In the genomic region with DNA sequence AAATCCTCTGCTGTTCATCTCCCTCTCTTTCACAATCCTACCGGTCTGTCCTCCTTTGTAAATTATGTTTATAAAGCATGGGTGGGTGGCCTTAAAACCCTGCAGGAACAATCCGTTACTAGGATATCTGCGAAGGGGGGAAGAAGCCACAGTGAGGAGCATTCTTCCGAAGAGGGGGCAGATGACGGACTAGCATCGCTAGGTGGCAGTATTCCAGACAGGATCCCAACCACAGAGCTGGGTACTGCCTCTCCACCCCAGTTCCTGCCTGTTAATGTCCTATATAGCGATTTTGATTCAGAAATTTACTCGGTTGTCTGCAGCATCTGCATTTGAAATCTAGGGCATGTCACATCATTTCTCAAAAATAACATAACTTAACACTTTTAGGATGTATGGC, we compare ENCODE assay signal across 9 mouse cellular contexts.
DNase-seq lines count a peak whose midpoint lies in the region; ATAC-seq and TF ChIP-seq lines count a peak whose summit lies in the region.
"Had no signal": no experiment of that assay in that cellular context is flagged by ENCODE, and none has a peak within 500 bp of the region (broad histone marks: within the 10 kb centered on the region; RNA-seq: fewer than 3 reads in every experiment).

No protein-coding gene starts in this region.

- H3K9me3 ChIP-seq in heart, embryonic 11.5 days (replicated peaks; ENCODE audit: control insufficient read depth, low read length) = no peaks in the 10 kb centered on the region
- no peaks in the 10 kb centered on the region for H3K9me3 ChIP-seq in midbrain, embryonic 14.5 days (ENCODE audit: control insufficient read depth, low read length)
- H3K9me3 ChIP-seq: megakaryocyte, embryonic 14.5 days had no signal

- no peak overlapping the region for H3K4me3 ChIP-seq in heart, embryonic 11.5 days (ENCODE audit: low read depth, low read length)
- H3K4me3 ChIP-seq in midbrain, embryonic 14.5 days (replicated peaks; ENCODE audit: low read depth, low read length) = no peak overlapping the region
- no peak overlapping the region for H3K4me3 ChIP-seq in spleen, adult 2 months (ENCODE audit: extremely low read depth, insufficient read depth, insufficient read length)
- H3K4me3 ChIP-seq: megakaryocyte, embryonic 14.5 days had no signal

- intact Hi-C loops in left cerebral cortex, postnatal 36 days (cut with DNase I) = loop anchor here (5.0 to 10.0 kb wide), 2 partner anchors 290 to 588 kb away; no protein-coding TSS in a partner anchor

- no peaks in the 10 kb centered on the region for H3K36me3 ChIP-seq in heart, embryonic 11.5 days (ENCODE audit: control insufficient read depth, insufficient read depth, low read length)
- H3K36me3 ChIP-seq in midbrain, embryonic 14.5 days (ENCODE audit: control insufficient read depth, insufficient read depth, low read length) = no peaks in the 10 kb centered on the region
- H3K36me3 ChIP-seq in spleen, adult 2 months (ENCODE audit: control insufficient read depth, insufficient read depth, low read length) = no peaks in the 10 kb centered on the region

- DNase-seq in heart, adult 18-20 months = peak; percentile 76 to 78
- DNase-seq in cerebellum, adult 9-11 months = peak; percentile 71
- peak; percentile 51 to 64 for DNase-seq in frontal cortex, postnatal 36 days (ENCODE audit: low spot score in 2 of 2)
- peak; percentile 66 for DNase-seq in kidney, adult 18-20 months
- DNase-seq in left cerebral cortex, postnatal 36 days (ENCODE audit: low spot score in 2 of 2) = peak; percentile 43 to 54
- peak; percentile 79 for DNase-seq in midbrain, embryonic 14.5 days
- DNase-seq in spleen, adult 2 months (ENCODE audit: low read depth in 1 of 2, low spot score in 2 of 2) = peak; percentile 37 to 49

- ATAC-seq in heart, embryonic 11.5 days (replicated peaks; ENCODE audit: insufficient number of reproducible peaks, low FRiP score, low TSS enrichment) = no peak
- ATAC-seq in midbrain, embryonic 14.5 days (ENCODE audit: low FRiP score, low TSS enrichment) = no peak

- no peak overlapping the region for H3K27ac ChIP-seq in heart, embryonic 11.5 days (ENCODE audit: low read depth, low read length)
- no peak overlapping the region for H3K27ac ChIP-seq in midbrain, embryonic 14.5 days (replicated peaks; ENCODE audit: low read depth, low read length)
- no peak overlapping the region for H3K27ac ChIP-seq in spleen, adult 2 months (ENCODE audit: insufficient read depth, low read length)

- H3K4me1 ChIP-seq in heart, embryonic 11.5 days (ENCODE audit: control insufficient read depth, insufficient read depth, low read length) = no peaks in the 10 kb centered on the region
- H3K4me1 ChIP-seq in midbrain, embryonic 14.5 days (ENCODE audit: control insufficient read depth, insufficient read depth, low read length) = no peaks in the 10 kb centered on the region
- no peaks in the 10 kb centered on the region for H3K4me1 ChIP-seq in spleen, adult 2 months (ENCODE audit: control insufficient read depth, insufficient read depth, insufficient read length)

- no peak overlapping the region for H3K4me2 ChIP-seq in heart, embryonic 11.5 days
- H3K4me2 ChIP-seq in midbrain, embryonic 14.5 days (ENCODE audit: low read length) = no peak overlapping the region

- H3K27me3 ChIP-seq in heart, embryonic 11.5 days (ENCODE audit: control insufficient read depth, insufficient read depth, low read length) = no peaks in the 10 kb centered on the region
- H3K27me3 ChIP-seq in midbrain, embryonic 14.5 days (ENCODE audit: control insufficient read depth, insufficient read depth, low read length) = no peaks in the 10 kb centered on the region
- no peaks in the 10 kb centered on the region for H3K27me3 ChIP-seq in spleen, adult 2 months (ENCODE audit: control insufficient read depth, insufficient read depth, low read length)
- H3K27me3 ChIP-seq: megakaryocyte, embryonic 14.5 days had no signal

- TF ChIP-seq CTCF in spleen, adult 2 months (IDR thresholded peaks at IDR 0.05; ENCODE audit: extremely low read depth, insufficient read depth, insufficient read length, insufficient replicate concordance) = peak; percentile 78; the same call in 1 of the 2 replicates

- no peak for TF ChIP-seq POLR2A in spleen, adult 2 months (IDR thresholded peaks at IDR 0.05; ENCODE audit: low read depth, low read length)

- 20% methylated on average over 8 of the region's 8 CpGs for WGBS in heart, embryonic 11.5 days (ENCODE audit: insufficient replicate concordance)
- 6% methylated on average over 8 of the region's 8 CpGs for WGBS in midbrain, embryonic 14.5 days
- 11% methylated on average over 8 of the region's 8 CpGs for WGBS in spleen, adult 2 months

- H3K9ac ChIP-seq in heart, embryonic 11.5 days (ENCODE audit: low read depth, low read length) = no peak overlapping the region
- H3K9ac ChIP-seq in midbrain, embryonic 14.5 days (replicated peaks; ENCODE audit: low read length) = no peak overlapping the region
